Mouse (Mus musculus): Measurements from ENCODE around the gene Plch1.

GRCm38 (mm10) chr3:63805496-63805895 lies 93.8 kb downstream of the Plch1 start:
- TF ChIP-seq REST (IDR thresholded peaks at IDR 0.05; ENCODE audit: insufficient read depth, insufficient read length): no peak
- no peak for TF ChIP-seq CEBPB (IDR thresholded peaks at IDR 0.05; ENCODE audit: insufficient read depth, poor library complexity, severe bottlenecking)
- no peak for TF ChIP-seq TCF12 (IDR thresholded peaks at IDR 0.05; ENCODE audit: insufficient read depth, poor library complexity, severe bottlenecking)
- no peak for TF ChIP-seq MAX (IDR thresholded peaks at IDR 0.05; ENCODE audit: low read depth)
- no peak for TF ChIP-seq USF1 (IDR thresholded peaks at IDR 0.05; ENCODE audit: low read depth)
- no peak for TF ChIP-seq TCF3 (IDR thresholded peaks at IDR 0.05; ENCODE audit: insufficient read length, low read depth)
- TF ChIP-seq MYOD1 (IDR thresholded peaks at IDR 0.05; ENCODE audit: control insufficient read depth in 1 of 3, insufficient read length in 2 of 3, low read depth in 2 of 3): no peak
- TF ChIP-seq POLR2A (IDR thresholded peaks at IDR 0.05; ENCODE audit: insufficient read length, low read depth): no peak
- no peak for TF ChIP-seq E2F4 (IDR thresholded peaks at IDR 0.05; ENCODE audit: insufficient read depth)
- TF ChIP-seq POLR2AphosphoS2 (IDR thresholded peaks at IDR 0.05; ENCODE audit: insufficient read length, low read depth): no peak

All from myocyte (in vitro differentiated cells).